Mouse (Mus musculus) CD4-positive, CD25-positive, alpha-beta regulatory T cell (primary cell): ENCODE measurements around the gene Olfr532. TPM values are rescaled to one million over a fixed set of nuclear protein-coding genes. Genes with fewer than 3 reads are reported as not detected.

ENCODE experiments used
- polyA plus RNA-seq: library from polyadenylated mRNA; unstranded; fragments of 100-300 nt; shearing (Covaris generic); gene quantifications from one replicate; pipeline ENCODE4 v1.2.1, GENCODE M21; 2017

Olfr532 gene
- polyA plus RNA-seq, result 0.07 TPM

GRCm38 (mm10) chr7:140421539-140421938 is at the start of gene Olfr532:
Olfr532 (minus strand) TSS chr7:140421639.

GRCm38 (mm10) chr7:140463070-140463469 is 41.6 kb upstream of the Olfr532 start, which contains the start of gene Olfr533:
Olfr533 (plus strand) TSS chr7:140463370.

GRCm38 (mm10) chr7:140402818-140403217 is 18.6 kb downstream of the Olfr532 start, which contains the start of gene Olfr531:
Olfr531 (minus strand) TSS chr7:140402918.

GRCm38 (mm10) chr7:140376231-140376630 is 45.2 kb downstream of the Olfr532 start, which contains the start of gene Olfr530:
Olfr530 (minus strand) TSS chr7:140376331.

Other genes starting within 250 kb of the Olfr532 start
- gene Olfr523, start 248.4 kb downstream of the Olfr532 start, polyA plus RNA-seq, result 0.06 TPM
- not detected for gene Olfr524, start 215.7 kb downstream of the Olfr532 start, polyA plus RNA-seq
- gene Cd163l1, start 203.4 kb downstream of the Olfr532 start, polyA plus RNA-seq, result 0.08 TPM
- 0.17 TPM for gene 5830411N06Rik, start 174.4 kb downstream of the Olfr532 start, polyA plus RNA-seq
- gene Olfr525, start 100.8 kb downstream of the Olfr532 start, polyA plus RNA-seq, result not detected
- gene Olfr527, start 87.6 kb downstream of the Olfr532 start, polyA plus RNA-seq, result not detected
- gene Olfr60, start 60.0 kb downstream of the Olfr532 start, polyA plus RNA-seq, result not detected
- 0.12 TPM for gene Olfr530, start 45.3 kb downstream of the Olfr532 start, polyA plus RNA-seq
- not detected for gene Olfr531, start 18.7 kb downstream of the Olfr532 start, polyA plus RNA-seq
- not detected for gene Olfr533, start 41.7 kb upstream of the Olfr532 start, polyA plus RNA-seq
- gene Olfr535, start 62.6 kb upstream of the Olfr532 start, polyA plus RNA-seq, result not detected
- not detected for gene Olfr536, start 85.8 kb upstream of the Olfr532 start, polyA plus RNA-seq
- gene Olfr538, start 146.2 kb upstream of the Olfr532 start, polyA plus RNA-seq, result not detected
- 0.04 TPM for gene Olfr46, start 179.6 kb upstream of the Olfr532 start, polyA plus RNA-seq
- not detected for gene Olfr61, start 207.3 kb upstream of the Olfr532 start, polyA plus RNA-seq
- gene Olfr53, start 224.8 kb upstream of the Olfr532 start, polyA plus RNA-seq, result not detected
- 0.05 TPM for gene Olfr539, start 238.3 kb upstream of the Olfr532 start, polyA plus RNA-seq